Mouse (Mus musculus): ENCODE measurements around the gene Aadacl2. TPM values are rescaled to one million over a fixed set of nuclear protein-coding genes. Genes with fewer than 3 reads are reported as not detected.

The Aadacl2 gene
- polyA plus RNA-seq, 1 experiment from 2014 or later = not detected

DNA sequence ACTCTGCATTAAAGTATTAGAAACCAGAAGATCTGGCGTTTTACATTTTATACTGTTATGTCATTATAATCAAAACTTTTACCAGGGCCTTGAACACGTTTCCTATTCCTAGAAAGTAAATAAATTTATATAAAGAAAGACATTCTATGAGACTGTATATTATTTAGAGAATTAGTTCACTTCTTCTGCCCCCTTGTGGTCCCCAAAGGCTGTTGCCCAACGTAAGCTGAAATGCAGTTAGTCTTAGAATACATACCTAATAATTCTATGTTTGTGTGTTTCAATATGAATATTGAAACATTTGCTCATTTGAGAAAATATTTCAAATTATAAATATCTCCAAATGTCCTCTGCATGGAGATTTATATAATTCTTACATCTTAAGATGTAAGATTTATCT is 49.9 kb downstream of the Aadacl2 start:
- H3K27ac ChIP-seq (ENCODE audit: low read length) = no peak overlapping the region
- no peaks in the 10 kb centered on the region for H3K36me3 ChIP-seq (ENCODE audit: control insufficient read depth, insufficient read depth, low read length)
- H3K9ac ChIP-seq (ENCODE audit: low read depth, low read length) = no peak overlapping the region
- no peak overlapping the region for H3K4me2 ChIP-seq (ENCODE audit: low read length)
- ATAC-seq = no peak
- 35% methylated on average over 3 of the region's 3 CpGs for WGBS
- H3K27me3 ChIP-seq (ENCODE audit: control insufficient read depth, insufficient read depth, low read depth, low read length) = no peaks in the 10 kb centered on the region
- no peak overlapping the region for H3K4me3 ChIP-seq (ENCODE audit: low read depth, low read length)
- H3K4me1 ChIP-seq (ENCODE audit: control insufficient read depth, insufficient read depth, low read length) = no peaks in the 10 kb centered on the region
- H3K9me3 ChIP-seq (replicated peaks; ENCODE audit: control insufficient read depth, low read length, poor library complexity, severe bottlenecking) = no peaks in the 10 kb centered on the region

DNA sequence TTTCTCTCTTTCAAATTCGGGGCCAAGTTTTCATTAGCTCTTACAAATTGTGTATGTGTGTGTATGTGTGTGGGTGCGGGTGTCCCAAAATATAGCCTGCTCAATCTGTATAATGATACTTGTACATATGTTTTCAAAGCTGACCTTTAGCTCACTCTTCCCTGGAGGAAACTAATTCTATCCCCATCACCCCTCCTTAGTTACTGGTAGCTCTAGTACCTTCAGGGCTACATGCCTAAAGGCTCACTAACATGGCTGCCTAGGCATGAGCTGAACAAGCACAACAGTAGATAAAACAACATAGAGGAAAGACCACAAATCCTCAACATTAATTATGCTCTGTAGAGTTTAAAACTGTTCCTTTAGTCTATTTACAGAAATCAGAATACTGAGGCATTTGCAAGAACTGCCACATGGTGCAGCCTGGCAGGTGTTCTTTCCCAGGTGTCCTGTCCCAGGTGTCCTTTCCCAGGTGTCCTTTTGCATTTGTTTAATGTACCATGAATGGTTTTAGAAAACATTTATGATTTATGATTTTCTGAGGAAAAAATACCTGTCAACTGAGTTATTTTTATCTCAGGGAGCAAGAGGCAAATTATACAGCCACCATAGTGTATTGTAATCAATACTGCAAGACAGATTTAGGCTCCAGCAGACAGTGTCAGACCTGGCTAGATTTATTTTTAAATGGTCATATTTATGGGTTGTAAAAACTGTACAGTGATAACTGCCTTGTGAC is 50.7 kb downstream of the Aadacl2 start:
- Histone ChIP-seq H3K27me3 (ENCODE audit: control insufficient read depth, insufficient read depth, low read depth, low read length) (no peaks in the 10 kb centered on the region), H3K4me2 (ENCODE audit: low read length) (no peak overlapping the region), H3K4me3 (ENCODE audit: low read depth, low read length) (no peak overlapping the region), H3K9me3 (replicated peaks; ENCODE audit: control insufficient read depth, low read length, poor library complexity, severe bottlenecking) (no peaks in the 10 kb centered on the region), H3K36me3 (ENCODE audit: control insufficient read depth, insufficient read depth, low read length) (no peaks in the 10 kb centered on the region), H3K4me1 (ENCODE audit: control insufficient read depth, insufficient read depth, low read length) (no peaks in the 10 kb centered on the region), H3K27ac (ENCODE audit: low read length) (no peak overlapping the region), H3K9ac (ENCODE audit: low read depth, low read length) (no peak overlapping the region)
- 87% methylated on average over 2 of the region's 2 CpGs for WGBS
- ATAC-seq = no peak

DNA sequence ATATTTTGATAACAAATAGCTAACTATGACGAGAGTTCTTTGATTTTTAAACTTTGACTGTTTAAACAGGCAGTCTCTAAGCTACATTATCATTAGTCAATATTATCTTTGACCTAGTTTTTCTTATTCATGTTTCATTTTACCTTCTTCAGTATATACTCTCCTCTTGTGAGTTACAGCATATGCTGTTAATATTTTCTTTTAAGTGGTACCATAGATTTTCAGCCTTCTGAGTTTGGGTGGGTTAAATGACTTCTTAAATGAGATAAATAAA is 51.2 kb downstream of the Aadacl2 start:
- 75% methylated on average over 1 of the region's 1 CpGs for WGBS
- no peak overlapping the region for H3K4me2 ChIP-seq (ENCODE audit: low read length)
- H3K4me1 ChIP-seq (ENCODE audit: control insufficient read depth, insufficient read depth, low read length) = no peaks in the 10 kb centered on the region
- no peak overlapping the region for H3K4me3 ChIP-seq (ENCODE audit: low read depth, low read length)
- no peaks in the 10 kb centered on the region for H3K36me3 ChIP-seq (ENCODE audit: control insufficient read depth, insufficient read depth, low read length)
- no peaks in the 10 kb centered on the region for H3K27me3 ChIP-seq (ENCODE audit: control insufficient read depth, insufficient read depth, low read depth, low read length)
- no peaks in the 10 kb centered on the region for H3K9me3 ChIP-seq (replicated peaks; ENCODE audit: control insufficient read depth, low read length, poor library complexity, severe bottlenecking)
- H3K27ac ChIP-seq (ENCODE audit: low read length) = no peak overlapping the region
- no peak for ATAC-seq
- H3K9ac ChIP-seq (ENCODE audit: low read depth, low read length) = no peak overlapping the region

Other genes starting within 250 kb of the Aadacl2 start
- gene Gm8298, start 145.7 kb upstream of the Aadacl2 start, polyA plus RNA-seq (2015; fragmentation: Nextera tagmentation; extraction: Ambion mirVana) = not detected in 2 replicates
- gene C130079G13Rik, start 81.5 kb upstream of the Aadacl2 start, polyA plus RNA-seq (2015; fragmentation: Nextera tagmentation; extraction: Ambion mirVana) = not detected in 2 replicates
- gene Aadac, start 19.0 kb downstream of the Aadacl2 start, polyA plus RNA-seq (2015; fragmentation: Nextera tagmentation; extraction: Ambion mirVana) = not detected in 2 replicates
- not detected in 2 replicates for gene Sucnr1, start 75.1 kb downstream of the Aadacl2 start, polyA plus RNA-seq (2015; fragmentation: Nextera tagmentation; extraction: Ambion mirVana)

Measured in midbrain, embryonic 16.5 days (tissue).